Mouse (Mus musculus) adrenal gland, adult 8-10 months (tissue): Measurements from ENCODE around the gene Dhx30. TPM values are rescaled to one million over a fixed set of nuclear protein-coding genes. Genes with fewer than 3 reads are reported as not detected.
"Not testable (repeated sequence)": the region's sequence is repeated elsewhere in the genome, so short reads cannot be mapped to it uniquely, and the experiment has no call there.

Experiments used
- DNase-seq: peaks from one replicate; pipeline ENCODE4 v3.0.0; 2022
- total RNA-seq, 4 experiments: library from RNA; stranded (reverse); gene quantifications; 2 replicates each; pipeline ENCODE4 v1.2.4; 2022

The Dhx30 gene
- total RNA-seq, result 100 to 1,000 TPM; 107 to 117 (median 114) TPM

GRCm38 (mm10) chr9:110117779-110118139, at the start of gene Dhx30:
Gene Dhx30 (minus strand): TSS chr9:110117830.
- DNase-seq, result no peak

GRCm38 (mm10) chr9:110163071-110163470, 45.4 kb upstream of the Dhx30 start:
- no peak for DNase-seq

GRCm38 (mm10) chr9:110162441-110162840, 44.8 kb upstream of the Dhx30 start:
- peak; percentile 16 for DNase-seq

- not testable (repeated sequence) for DNase-seq
Measured at GRCm38 (mm10) chr9:110160486-110160885, 42.9 kb upstream of the Dhx30 start.

GRCm38 (mm10) chr9:110159036-110159435, 41.4 kb upstream of the Dhx30 start:
- peak; percentile 57 for DNase-seq

GRCm38 (mm10) chr9:110148598-110148997, 31.0 kb upstream of the Dhx30 start:
- no peak for DNase-seq

GRCm38 (mm10) chr9:110142097-110142496, 24.5 kb upstream of the Dhx30 start:
- no peak for DNase-seq

GRCm38 (mm10) chr9:110139119-110139518, 21.5 kb upstream of the Dhx30 start:
- DNase-seq, result no peak

- no peak for DNase-seq
Measured at GRCm38 (mm10) chr9:110134176-110134575, 16.5 kb upstream of the Dhx30 start.

- DNase-seq, result no peak
Measured at GRCm38 (mm10) chr9:110132921-110133320, 15.3 kb upstream of the Dhx30 start.

- DNase-seq, result no peak
Measured at GRCm38 (mm10) chr9:110132201-110132605, 14.6 kb upstream of the Dhx30 start.

- DNase-seq, result peak; percentile 99
Measured at GRCm38 (mm10) chr9:110131525-110132197, 14.0 kb upstream of the Dhx30 start.

GRCm38 (mm10) chr9:110130896-110131524, 13.4 kb upstream of the Dhx30 start:
- DNase-seq, result no peak

- DNase-seq, result not testable (repeated sequence)
Measured at GRCm38 (mm10) chr9:110124008-110124540, 6.4 kb upstream of the Dhx30 start.

- no peak for DNase-seq
Measured at GRCm38 (mm10) chr9:110123322-110123721, 5.7 kb upstream of the Dhx30 start.

- DNase-seq, result no peak
Measured at GRCm38 (mm10) chr9:110121424-110121823, 3.8 kb upstream of the Dhx30 start.

GRCm38 (mm10) chr9:110118249-110118648, 619 bp upstream of the Dhx30 start:
- no peak for DNase-seq

- peak; percentile 82 for DNase-seq
Measured at GRCm38 (mm10) chr9:110116977-110117778, 452 bp downstream of the Dhx30 start, which contains the start of gene Smarcc1. Gene Smarcc1 (plus strand): TSS chr9:110117708.

GRCm38 (mm10) chr9:110116353-110116976, 1.2 kb downstream of the Dhx30 start:
- no peak for DNase-seq

GRCm38 (mm10) chr9:110100627-110101600, 16.7 kb downstream of the Dhx30 start:
- peak; percentile 89 for DNase-seq

- no peak for DNase-seq
Measured at GRCm38 (mm10) chr9:110097791-110098190, 19.8 kb downstream of the Dhx30 start.
